19 mouse cellular contexts compared by ENCODE assay signal in genomic region chr11:18535592-18535857, GRCm38 (mm10).
DNase-seq lines count a peak whose midpoint lies in the region; ATAC-seq and TF ChIP-seq lines count a peak whose summit lies in the region.
"Had no signal": no experiment of that assay in that cellular context is flagged by ENCODE, and none has a peak within 500 bp of the region (broad histone marks: within the 10 kb centered on the region; RNA-seq: fewer than 3 reads in every experiment).

No protein-coding gene starts in this region.

- 32% methylated on average over 2 of the region's 2 CpGs for WGBS in lung, embryonic 14.5 days
- 42% methylated on average over 2 of the region's 2 CpGs for whole genome bisulfite sequencing in stomach, embryonic 16.5 days

- H3K4me2 ChIP-seq in lung, embryonic 14.5 days, result no peak overlapping the region
- no peak overlapping the region for H3K4me2 ChIP-seq in stomach, embryonic 16.5 days (ENCODE audit: low read depth, low read length)
- H3K4me2 ChIP-seq: embryonic facial prominence, embryonic 13.5 days; forebrain, embryonic 12.5 days; liver, embryonic 11.5 days; midbrain, embryonic 13.5 days had no signal

- peak; percentile 4 to 6 for DNase-seq in heart, adult 18-20 months
- DNase-seq in heart, adult 11 months, result no peak
- peak; percentile 80 for DNase-seq in lung, embryonic 14.5 days
- no peak for DNase-seq in lung, postnatal 4 days
- DNase-seq in kidney, postnatal 14 days, result peak; percentile 43
- no peak for DNase-seq in yolk sac, embryonic 10.5 days (ENCODE audit: low spot score)
- DNase-seq: cerebellum, postnatal 36 days; embryo, embryonic 11 days; liver, postnatal 0 days; thymus, postnatal 14 days had no signal

- H3K27ac ChIP-seq in lung, embryonic 14.5 days (ENCODE audit: low read depth), result no peak overlapping the region; the same call in 1 of the 2 replicates
- no peak overlapping the region for H3K27ac ChIP-seq in stomach, embryonic 16.5 days (ENCODE audit: low read length)
- H3K27ac ChIP-seq: embryonic facial prominence, embryonic 13.5 days; forebrain, embryonic 12.5 days; heart, embryonic 10.5 days; hindbrain, postnatal 0 days; midbrain, embryonic 13.5 days had no signal

- H3K9me3 ChIP-seq in lung, embryonic 14.5 days (ENCODE audit: low read depth, low read length), result no peaks in the 10 kb centered on the region
- no peaks in the 10 kb centered on the region for H3K9me3 ChIP-seq in stomach, embryonic 16.5 days (replicated peaks; ENCODE audit: control insufficient read depth, low read length)
- H3K9me3 ChIP-seq: embryonic facial prominence, embryonic 13.5 days; forebrain, embryonic 12.5 days; heart, embryonic 10.5 days; megakaryocyte, embryonic 14.5 days; midbrain, embryonic 13.5 days had no signal

- H3K4me1 ChIP-seq in lung, embryonic 14.5 days (ENCODE audit: insufficient read depth), result no peaks in the 10 kb centered on the region
- H3K4me1 ChIP-seq in stomach, embryonic 16.5 days (ENCODE audit: control insufficient read depth, insufficient read depth, low read length), result no peaks in the 10 kb centered on the region
- H3K4me1 ChIP-seq: embryonic facial prominence, embryonic 13.5 days; forebrain, embryonic 12.5 days; heart, embryonic 10.5 days; megakaryocyte, embryonic 14.5 days; midbrain, embryonic 13.5 days had no signal

- H3K27me3 ChIP-seq in lung, embryonic 14.5 days (ENCODE audit: insufficient read depth, low read length), result no peaks in the 10 kb centered on the region
- no peaks in the 10 kb centered on the region for H3K27me3 ChIP-seq in stomach, embryonic 16.5 days (ENCODE audit: control insufficient read depth, insufficient read depth, low read length)
- H3K27me3 ChIP-seq: embryonic facial prominence, embryonic 13.5 days; forebrain, embryonic 12.5 days; megakaryocyte, embryonic 14.5 days; midbrain, embryonic 13.5 days had no signal

- H3K4me3 ChIP-seq in lung, embryonic 14.5 days (ENCODE audit: low read depth, low read length), result no peak overlapping the region
- H3K4me3 ChIP-seq in stomach, embryonic 16.5 days (replicated peaks; ENCODE audit: low read length), result no peak overlapping the region
- H3K4me3 ChIP-seq: embryonic facial prominence, embryonic 13.5 days; erythroblast, embryonic 14.5 days; forebrain, embryonic 12.5 days; heart, embryonic 10.5 days; megakaryocyte, embryonic 14.5 days; midbrain, embryonic 13.5 days had no signal

- ATAC-seq in lung, embryonic 14.5 days (ENCODE audit: insufficient read depth), result peak; percentile 84
- ATAC-seq in stomach, embryonic 16.5 days (ENCODE audit: insufficient read depth, low FRiP score), result 0 out of 2 replicates have a peak, but pooled peaks have one; percentile 62
- ATAC-seq: hindbrain, postnatal 0 days; liver, postnatal 0 days; midbrain, embryonic 13.5 days had no signal

- H3K9ac ChIP-seq in lung, embryonic 14.5 days, result no peak overlapping the region
- no peak overlapping the region for H3K9ac ChIP-seq in stomach, embryonic 16.5 days (ENCODE audit: low read length)
- H3K9ac ChIP-seq: embryonic facial prominence, embryonic 13.5 days; forebrain, embryonic 12.5 days; liver, postnatal 0 days; midbrain, embryonic 13.5 days had no signal

- TF ChIP-seq CTCF in lung, embryonic 14.5 days (IDR thresholded peaks at IDR 0.05; ENCODE audit: low read depth), result no peak

- no peaks in the 10 kb centered on the region for H3K36me3 ChIP-seq in lung, embryonic 14.5 days (ENCODE audit: insufficient read depth)
- no peaks in the 10 kb centered on the region for H3K36me3 ChIP-seq in stomach, embryonic 16.5 days (ENCODE audit: control insufficient read depth, insufficient read depth, low read length)
- H3K36me3 ChIP-seq: embryonic facial prominence, embryonic 13.5 days; forebrain, embryonic 12.5 days; heart, embryonic 10.5 days; midbrain, embryonic 13.5 days had no signal

Comparison
In these comparisons a context has a peak if more than half of its experiments do, and no peak if none do; other contexts are left out.
1. DNase-seq: peak in heart, adult 18-20 months (2 of 2), lung, embryonic 14.5 days (single experiment) and kidney, postnatal 14 days (single experiment); none in heart, adult 11 months (single experiment), lung, postnatal 4 days (0 of 2) and yolk sac, embryonic 10.5 days (single experiment).